Mouse (Mus musculus) heart, embryonic 11.5 days (tissue): ENCODE measurements around the gene Grk5. TPM values are rescaled to one million over a fixed set of nuclear protein-coding genes. Genes with fewer than 3 reads are reported as not detected.

Experiments
- polyA plus RNA-seq: library from polyadenylated mRNA; unstranded; fragments of >200 nt; fragmentation: Nextera tagmentation; extraction: Ambion mirVana; gene quantifications from 2 replicates; pipeline ENCODE4 v1.2.1, GENCODE M21; 2014

Grk5 gene
- polyA plus RNA-seq, 1 experiment from 2014 or later, result 4.9 TPM

Other genes with a start within 250 kb of the Grk5 start
- gene Nanos1, start 133.8 kb upstream of the Grk5 start, polyA plus RNA-seq, result 1.3 and 1.6 TPM in 2 replicates
- gene Eif3a, start 99.1 kb upstream of the Grk5 start, polyA plus RNA-seq, result 136 and 149 TPM in 2 replicates
- gene Fam45a, start 78.2 kb upstream of the Grk5 start, polyA plus RNA-seq, result 24.7 and 30.0 TPM in 2 replicates
- gene Sfxn4, start 28.3 kb upstream of the Grk5 start, polyA plus RNA-seq, result 6.9 and 7.3 TPM in 2 replicates
- 205 and 208 TPM in 2 replicates for gene Prdx3, start 15.2 kb upstream of the Grk5 start, polyA plus RNA-seq